Mouse (Mus musculus): ENCODE measurements around the gene Cckar.
"Not testable (repeated sequence)": the region's sequence is repeated elsewhere in the genome, so short reads cannot be mapped to it uniquely, and the experiment has no call there.

Cckar gene

DNA sequence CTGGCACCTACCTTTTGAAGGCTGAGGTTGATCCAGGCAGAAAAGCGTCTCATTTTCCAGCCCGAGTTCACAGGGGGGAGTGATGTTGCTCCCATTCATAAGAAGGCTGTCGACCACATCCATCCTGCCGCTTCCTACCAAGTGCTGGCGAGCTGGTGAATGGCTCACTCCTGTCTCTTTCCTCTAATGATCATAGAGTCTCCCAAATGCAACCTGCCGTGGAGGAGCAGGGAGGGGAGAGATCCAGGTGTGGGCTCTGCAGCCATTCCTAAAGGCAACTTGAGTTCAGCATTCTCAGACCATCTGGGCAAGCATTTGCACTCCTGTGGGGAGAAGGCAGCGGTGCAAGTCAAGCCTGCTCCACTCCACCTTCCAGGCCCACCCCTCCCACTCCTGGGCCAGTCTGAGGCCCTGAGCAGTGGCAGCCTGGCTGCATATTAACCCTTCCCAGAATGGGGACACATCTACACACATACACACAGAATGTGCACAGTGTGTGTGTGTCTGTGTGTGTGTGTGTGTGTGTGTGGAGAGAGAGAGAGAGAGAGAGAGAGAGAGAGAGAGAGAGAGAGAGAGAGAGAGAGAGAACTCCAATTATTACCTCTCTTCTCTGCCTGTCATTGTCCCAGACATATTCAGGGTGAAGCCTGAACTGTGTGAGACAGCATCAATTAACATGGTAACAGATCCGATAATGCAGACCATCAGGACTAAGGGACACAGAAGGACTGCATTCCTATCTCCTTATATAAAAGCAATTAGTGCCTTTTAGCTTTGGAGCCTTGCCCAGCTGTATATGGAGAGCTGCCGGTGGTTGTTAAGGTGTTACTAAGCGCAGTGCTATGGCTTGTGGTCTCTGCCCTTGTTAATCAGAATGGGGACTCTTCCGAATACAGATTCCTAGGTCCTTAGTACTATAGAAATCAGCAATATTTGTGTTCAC, at the start of gene Cckar:
Cckar (minus strand) TSS at position 471 of the 943 bp plus-strand sequence.
- no peak for DNase-seq (ENCODE audit: low spot score in 2 of 2)

DNA sequence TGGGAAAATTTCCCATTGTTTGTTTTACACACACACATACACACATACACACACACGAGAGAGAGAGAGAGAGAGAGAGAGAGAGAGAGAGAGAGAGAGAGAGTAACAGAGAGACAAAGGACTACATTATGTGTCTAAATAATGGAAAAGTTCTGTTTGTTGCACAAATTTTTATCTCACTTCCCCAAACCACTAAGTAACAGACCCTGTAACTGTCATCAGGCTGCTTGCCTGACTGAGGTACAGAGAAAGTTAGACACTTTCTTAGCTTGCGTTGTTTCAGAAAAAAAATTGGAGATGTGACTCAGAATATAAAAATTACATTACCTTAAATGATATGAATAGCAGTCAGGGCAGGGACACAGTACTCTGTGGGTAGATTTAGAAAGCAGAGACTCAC, 36.6 kb upstream of the Cckar start:
- DNase-seq (ENCODE audit: low spot score in 2 of 2) = no peak

DNA sequence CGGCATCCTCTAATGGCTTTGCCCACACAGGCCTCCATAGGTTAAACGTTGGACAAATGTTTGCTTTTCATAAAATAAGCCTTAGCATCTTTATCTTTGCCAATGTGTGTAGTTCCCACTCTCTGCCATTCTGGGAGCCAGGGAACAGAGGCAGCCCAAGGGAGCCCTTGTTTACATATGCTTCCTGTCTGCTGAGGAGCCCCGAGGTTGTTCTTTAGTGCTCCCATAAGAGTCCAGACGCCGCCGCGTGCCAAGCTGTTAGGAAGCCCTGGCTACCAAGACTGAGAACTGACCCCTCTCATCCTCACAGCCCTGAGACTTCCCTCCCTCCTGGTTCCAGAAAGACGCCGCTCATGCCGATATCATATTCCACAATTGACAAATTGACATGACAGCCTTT, 25.4 kb upstream of the Cckar start:
- no peak for DNase-seq (ENCODE audit: low spot score in 2 of 2)

DNA sequence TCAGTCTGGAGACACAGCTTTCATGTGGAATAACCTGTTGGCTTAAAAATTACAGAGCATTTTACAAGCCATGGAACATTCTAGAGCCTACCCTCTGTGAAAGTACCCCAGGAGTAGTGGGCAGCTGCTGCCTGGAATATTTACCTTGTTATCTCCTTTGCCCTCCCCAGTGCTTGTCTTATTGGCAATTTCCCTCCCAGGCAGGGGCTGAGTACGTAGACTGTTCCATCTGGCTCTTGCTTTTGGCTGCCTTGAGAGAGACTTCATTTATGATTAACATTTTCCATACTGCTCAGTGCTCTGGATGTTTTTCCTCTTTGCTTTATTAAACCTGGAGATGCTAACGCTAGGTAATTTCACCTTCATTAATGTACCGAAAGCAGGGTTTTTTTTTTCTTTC, 20.1 kb upstream of the Cckar start:
- no peak for DNase-seq (ENCODE audit: low spot score in 2 of 2)

DNA sequence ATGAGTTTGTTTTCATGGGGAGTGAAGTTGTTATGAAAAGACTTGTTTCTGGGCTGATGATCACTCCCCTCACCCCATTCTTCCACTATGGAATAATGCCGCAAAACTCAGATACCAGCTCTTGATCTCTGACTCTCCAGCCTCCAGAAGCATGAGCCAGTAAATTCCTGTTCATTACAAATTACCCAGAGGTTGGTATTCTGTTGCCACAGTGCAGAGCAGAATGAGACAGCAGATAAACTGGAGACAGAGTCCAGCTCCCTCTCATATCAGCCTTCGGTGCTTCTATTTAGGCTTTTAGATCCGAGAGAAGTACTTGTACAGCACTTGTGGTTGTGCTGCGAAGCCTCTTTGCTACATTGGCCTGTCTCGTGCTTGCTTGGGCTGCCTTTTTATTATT, 18.5 kb upstream of the Cckar start:
- no peak for DNase-seq (ENCODE audit: low spot score in 2 of 2)

DNA sequence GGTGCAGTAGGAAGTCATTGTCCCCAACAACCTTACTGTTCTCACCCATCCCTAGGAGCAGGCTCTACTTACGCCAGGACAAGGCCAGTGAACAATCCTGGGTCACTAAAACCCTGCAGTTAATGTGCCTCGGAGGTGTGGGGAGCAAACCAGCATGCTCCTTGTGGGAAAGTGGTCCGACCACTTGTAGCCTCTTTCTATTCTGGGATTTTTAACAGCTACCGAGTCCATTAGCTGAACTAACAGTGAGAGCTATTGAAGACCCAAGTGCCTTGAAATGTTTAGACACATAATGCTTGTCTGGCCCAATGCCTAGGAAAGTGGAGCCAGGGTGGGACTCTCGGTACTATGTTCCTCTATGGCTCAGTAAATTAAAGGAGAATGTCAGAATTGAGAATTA, 9.0 kb upstream of the Cckar start:
- DNase-seq (ENCODE audit: low spot score in 2 of 2) = no peak

DNA sequence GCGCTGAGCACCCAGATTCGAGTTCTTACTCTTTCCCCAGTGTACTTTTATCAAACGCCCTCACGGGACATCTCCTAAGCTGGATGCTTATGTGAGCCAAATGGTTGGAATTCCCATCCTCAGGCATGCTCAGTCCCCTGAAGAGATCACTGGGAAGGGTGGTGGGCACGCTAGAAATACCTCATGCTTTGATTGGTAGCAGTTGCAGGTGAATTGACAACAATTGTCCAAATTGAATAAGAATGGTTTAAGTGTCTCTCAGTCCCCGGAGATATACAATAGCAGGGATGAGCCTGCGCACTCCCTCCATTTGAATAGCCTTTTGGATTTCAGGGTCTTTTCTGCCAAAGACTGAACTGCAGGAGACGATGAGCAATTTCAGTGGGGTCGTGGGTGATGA, 3.8 kb upstream of the Cckar start:
- no peak for DNase-seq (ENCODE audit: low spot score in 2 of 2)

DNA sequence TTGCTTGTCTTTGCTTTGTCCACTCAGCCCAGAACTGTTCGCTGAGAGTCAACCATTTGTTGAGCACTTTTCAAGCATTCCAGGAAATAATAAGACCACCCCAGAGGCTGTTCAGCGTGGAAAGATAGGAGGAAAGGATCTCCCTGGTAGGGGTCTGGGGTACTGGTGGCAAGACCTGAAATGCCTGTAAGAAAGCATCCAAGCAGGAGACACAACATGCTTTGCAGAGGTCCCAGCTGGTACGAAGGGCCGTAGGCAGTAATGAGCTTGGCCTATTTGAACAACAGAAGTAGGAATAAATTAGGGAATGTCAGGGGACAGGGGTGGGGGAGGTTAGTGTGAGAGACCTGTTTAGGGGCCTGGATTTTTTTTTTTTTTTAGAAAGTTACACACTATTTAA, 686 bp upstream of the Cckar start:
- DNase-seq (ENCODE audit: low spot score in 2 of 2) = no peak

DNA sequence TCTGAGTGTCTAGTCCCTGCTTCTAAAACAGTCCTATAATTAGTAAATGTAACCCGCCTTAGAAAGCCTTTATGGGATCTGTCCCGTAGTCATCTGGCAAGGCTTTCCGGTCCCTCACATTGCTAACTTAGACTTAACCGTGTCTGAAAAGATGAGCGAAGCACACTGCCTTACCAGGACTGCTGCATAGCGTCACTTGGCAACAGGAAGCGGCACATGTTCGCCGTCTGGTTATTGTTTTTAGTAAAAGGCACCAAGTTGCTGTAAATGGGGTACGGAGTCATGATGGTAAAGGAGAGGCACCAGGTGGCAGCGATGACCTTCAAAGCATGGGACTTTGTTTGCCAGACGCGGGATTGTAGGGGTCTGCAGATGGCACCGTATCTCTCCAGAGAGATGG, 4.8 kb downstream of the Cckar start:
- no peak for DNase-seq (ENCODE audit: low spot score in 2 of 2)

DNA sequence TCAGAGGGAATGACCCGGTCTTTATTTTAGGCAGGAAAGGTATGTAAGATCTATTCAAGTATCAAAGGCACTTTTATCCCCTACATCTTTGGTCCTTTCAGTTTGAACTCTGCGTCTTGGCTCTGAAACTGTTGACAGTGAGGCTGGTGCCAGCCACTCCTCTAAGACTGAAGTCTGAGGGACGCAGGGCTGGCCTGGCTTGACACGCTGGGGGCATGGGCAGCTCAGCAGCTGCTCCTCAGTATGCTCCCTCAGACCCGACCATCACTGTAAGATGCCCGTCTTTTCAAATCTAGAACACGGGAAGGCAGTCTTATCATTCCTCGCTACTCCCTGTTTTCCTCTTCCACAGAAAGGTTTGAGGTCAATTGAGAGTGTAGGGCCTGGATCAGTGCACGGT, 9.7 kb downstream of the Cckar start:
- no peak for DNase-seq (ENCODE audit: low spot score in 2 of 2)

DNA sequence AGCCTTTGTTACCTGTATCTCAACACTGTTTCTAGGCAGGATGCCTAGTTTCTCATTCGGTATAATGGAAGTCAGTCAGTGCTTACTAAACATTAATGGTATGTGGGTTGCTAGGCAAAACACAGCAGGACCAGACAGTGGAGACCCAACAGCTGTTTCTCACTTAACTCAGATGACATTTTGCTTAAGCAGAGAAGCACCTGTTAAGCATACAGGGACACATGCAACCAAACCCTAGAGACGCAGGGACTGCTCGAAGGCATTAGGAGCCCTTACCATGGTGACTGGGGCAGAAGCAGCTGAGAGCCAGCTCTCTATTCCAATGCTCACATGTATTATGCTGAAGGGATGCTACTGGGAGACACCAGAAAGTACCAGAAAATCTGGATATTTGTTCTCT, 10.8 kb downstream of the Cckar start:
- no peak for DNase-seq (ENCODE audit: low spot score in 2 of 2)

DNA sequence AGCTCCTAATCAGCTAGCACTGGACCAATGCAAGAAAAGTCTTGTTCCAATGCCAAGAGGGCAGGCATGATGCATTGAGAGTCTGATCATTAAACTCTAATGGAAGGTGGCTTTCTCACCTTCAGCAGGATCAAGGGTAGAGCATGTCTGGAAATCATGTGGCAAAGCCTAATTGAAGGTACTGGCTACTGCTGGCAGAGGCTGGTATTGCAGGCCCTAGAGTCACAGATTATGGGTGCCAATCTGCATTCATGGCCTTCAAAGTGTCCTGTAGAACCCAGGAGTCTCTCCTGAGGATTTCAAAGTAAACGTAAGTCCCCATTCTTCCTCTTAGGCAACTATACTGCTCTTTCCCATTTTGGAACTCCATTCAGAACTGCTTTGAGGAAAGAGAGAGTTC, 14.8 kb downstream of the Cckar start:
- no peak for DNase-seq (ENCODE audit: low spot score in 2 of 2)

DNA sequence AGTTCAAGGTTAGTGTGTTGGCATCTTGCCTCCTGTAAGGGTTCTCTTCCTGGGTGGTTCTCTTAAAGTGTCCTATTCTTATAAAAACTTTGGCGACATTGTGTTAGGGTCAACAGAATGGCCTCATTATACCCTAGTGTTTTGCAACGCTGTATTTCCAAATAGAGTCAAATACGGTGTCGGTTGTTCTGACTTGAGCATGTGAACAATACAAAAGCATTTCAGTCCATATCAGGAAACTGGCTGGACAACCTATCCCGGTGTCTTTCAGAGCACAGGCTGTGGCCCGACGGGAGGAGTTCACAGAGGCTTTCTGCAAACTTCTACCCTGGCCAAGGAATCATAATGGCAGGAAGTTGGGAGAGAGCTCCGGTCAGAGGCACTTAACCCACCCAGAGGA, 15.4 kb downstream of the Cckar start:
- no peak for DNase-seq (ENCODE audit: low spot score in 2 of 2)

DNA sequence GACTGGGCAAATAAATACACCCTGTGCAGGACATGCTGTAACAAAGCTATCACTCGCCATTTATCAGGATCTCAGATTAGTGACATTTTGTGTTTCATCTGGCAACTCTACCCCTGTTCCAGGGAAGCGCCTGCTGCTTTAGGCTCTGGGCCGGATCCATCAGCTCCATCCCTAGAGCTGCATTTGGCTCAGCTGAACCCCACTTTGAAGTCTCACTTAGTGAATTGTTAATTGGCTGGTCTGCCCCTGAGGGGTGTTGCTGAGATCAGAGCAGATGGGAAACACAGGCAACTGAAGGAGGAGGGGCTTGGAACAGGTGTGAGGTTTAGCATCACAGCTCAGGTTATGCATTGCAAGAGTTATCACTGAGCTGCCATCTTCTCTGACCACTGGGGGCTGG, 15.9 kb downstream of the Cckar start:
- no peak for DNase-seq (ENCODE audit: low spot score in 2 of 2)

DNA sequence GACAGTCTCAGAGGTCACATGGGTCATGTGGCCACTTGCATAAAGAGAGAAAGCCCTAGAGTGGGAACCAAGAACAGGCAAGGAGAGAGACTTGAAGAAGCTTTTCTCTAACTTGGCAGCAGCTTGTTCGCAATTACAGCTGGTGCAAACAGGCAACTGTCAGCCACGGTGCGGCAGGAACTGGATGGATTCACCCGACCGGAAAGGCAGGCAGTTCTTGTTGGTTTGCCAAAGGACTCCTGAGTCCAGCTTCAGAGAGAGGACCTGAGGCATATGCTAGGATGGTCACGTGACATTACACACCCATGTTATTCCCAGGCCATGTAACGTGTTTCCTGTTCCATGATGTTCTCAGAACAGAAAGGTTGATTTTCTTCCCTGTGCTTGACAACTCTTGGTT, 19.2 kb downstream of the Cckar start:
- no peak for DNase-seq (ENCODE audit: low spot score in 2 of 2)

DNA sequence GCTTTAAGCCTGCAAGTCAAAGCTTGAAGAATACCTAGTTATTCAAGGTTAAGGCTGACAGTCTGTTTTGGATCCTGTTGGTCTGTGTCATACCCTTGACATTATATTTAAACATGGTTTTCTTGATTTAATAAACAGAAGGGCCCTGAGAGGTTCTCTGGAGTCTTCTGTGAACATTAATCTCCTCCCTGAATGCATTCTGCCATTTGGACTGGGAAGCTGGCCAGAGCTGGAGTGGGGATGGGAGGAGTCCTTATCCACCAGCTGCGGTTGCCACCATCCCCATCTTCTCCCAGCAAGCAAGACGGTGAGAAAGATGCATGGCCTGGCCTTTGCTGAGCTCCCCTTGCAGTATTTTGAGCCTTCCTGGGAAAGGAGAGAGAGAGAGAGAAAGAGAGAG, 21.1 kb downstream of the Cckar start:
- no peak for DNase-seq (ENCODE audit: low spot score in 2 of 2)

DNA sequence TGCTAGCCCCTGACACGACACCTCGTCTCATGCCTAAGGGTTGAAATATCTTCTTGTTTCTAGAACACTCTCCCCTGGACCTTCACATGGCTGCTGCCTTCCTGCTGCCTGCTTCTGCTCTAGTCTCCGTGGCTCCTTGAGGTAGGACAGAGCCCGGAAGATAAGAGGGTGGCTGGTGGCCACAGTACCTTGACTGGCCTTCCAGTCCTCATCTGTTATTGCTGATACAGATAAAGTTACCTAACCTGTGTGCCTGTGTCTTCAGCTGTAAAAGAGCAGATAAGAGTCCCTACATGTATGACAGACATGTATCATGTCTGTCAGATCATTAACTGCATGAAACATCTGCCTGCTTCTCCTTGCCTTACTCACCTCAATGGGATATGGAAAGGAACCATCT, 21.9 kb downstream of the Cckar start:
- DNase-seq (ENCODE audit: low spot score in 2 of 2) = no peak

DNA sequence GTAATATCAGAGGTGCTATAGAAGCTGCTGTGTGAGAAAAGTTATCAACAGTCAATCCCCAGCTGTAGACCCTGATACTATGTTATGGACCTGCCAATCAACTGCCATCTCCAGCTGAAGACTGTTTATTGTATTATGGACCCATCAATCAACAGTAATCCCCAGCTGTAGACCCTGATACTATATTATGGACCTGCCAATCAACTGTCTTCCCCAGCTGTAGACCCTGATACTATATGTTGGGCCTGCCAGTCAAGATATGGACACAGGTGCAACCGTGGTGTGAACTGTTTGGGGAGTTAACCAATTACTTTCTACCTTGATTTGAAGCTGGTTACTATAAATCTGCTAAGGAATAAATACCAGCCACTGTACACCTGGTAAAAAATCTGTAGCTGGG, 23.1 kb downstream of the Cckar start:
- DNase-seq (ENCODE audit: low spot score in 2 of 2) = no peak

DNA sequence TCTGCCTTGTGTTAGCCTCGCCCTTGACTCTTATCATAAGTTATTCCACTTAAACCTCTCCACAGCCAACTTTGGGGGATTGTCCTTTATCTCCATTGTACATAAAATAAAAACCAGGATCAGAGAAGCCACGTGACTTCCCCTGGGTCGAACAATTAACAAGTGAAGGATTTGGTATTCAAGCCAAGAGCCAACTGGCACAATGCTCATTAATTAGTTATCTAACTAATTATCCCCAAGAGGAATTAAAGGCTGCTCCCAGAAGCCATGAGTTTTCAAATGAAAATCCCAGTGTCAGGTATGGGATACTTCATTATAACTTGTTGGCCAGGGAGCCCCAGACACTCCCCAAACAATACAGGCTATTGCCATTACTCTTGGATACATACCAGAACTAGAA, 23.6 kb downstream of the Cckar start:
- DNase-seq (ENCODE audit: low spot score in 2 of 2) = no peak

DNA sequence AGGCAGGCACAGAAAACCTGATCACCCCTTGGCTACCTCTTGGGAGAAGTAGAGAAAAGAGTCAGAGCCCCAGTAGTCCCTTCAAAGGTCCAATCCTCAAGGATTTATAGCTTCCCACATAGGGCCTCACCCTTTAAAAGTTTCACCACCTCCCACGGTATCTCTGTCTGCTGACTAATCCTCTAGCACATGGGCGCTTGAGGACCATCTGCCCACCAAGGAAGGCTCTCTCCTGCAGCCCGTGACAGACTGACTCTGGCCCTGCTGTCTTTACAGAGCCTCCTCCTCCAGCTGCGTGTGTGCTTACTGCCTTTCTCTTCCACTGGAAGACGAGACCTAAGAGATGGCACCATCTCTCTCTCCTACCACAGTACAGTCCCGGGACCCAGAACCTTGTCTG, 27.9 kb downstream of the Cckar start:
- DNase-seq (ENCODE audit: low spot score in 2 of 2) = peak; percentile 16 to 54

DNA sequence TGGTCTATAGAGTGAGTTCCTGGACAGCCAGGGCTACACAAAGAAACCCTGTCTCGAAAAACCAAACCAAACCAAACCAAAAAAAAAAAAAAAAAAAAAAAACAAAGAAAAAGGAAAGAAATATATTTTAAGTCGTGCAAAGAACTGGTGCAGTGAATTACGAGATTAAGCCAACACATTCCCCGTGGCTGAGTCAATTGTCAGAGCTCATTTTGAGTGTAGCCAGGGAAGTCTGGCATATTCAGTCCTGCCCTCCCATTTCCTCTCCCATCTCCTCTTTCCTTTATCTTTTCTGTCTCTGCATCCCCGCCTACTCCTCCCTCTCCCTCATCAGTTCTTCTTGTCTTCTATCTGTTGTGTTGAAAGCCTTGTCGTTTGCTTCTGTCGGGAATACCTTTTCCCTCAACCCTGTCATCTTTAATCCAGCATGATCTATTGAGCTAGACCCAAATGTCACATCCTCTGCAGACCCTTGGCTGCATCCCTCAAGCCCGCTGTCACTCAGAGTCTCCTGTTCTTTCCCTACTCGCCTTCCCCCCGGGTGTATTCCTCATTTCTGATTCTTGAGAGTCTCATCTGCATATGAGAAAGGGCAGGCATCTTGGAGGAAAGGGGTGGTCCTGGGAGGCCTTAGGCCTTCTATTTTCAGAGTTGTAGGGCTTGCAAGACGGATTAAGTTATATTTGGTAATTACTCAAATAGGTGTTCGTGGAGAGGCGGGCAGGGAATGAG, 29.3 kb downstream of the Cckar start:
- DNase-seq (ENCODE audit: low spot score in 2 of 2) = no peak

DNA sequence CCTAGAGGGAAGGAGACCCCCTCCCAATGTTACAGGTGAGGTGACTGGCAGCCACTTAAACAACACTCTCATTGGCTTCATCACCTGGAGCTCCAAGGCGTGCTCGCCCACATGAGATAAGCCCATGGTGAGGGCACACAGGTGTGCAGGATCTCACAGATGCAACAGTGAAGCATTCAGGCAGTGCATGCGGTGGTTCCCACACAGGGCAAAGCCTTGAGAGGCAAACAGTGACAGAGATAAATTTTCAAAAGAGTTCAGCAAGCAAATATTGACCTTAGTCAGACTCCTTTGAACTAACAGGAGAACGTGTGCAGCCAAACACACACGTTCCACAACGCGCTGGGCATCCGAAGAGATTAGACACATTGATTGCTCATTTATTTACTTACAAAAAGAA, 30.8 kb downstream of the Cckar start:
- DNase-seq (ENCODE audit: low spot score in 2 of 2) = no peak

DNA sequence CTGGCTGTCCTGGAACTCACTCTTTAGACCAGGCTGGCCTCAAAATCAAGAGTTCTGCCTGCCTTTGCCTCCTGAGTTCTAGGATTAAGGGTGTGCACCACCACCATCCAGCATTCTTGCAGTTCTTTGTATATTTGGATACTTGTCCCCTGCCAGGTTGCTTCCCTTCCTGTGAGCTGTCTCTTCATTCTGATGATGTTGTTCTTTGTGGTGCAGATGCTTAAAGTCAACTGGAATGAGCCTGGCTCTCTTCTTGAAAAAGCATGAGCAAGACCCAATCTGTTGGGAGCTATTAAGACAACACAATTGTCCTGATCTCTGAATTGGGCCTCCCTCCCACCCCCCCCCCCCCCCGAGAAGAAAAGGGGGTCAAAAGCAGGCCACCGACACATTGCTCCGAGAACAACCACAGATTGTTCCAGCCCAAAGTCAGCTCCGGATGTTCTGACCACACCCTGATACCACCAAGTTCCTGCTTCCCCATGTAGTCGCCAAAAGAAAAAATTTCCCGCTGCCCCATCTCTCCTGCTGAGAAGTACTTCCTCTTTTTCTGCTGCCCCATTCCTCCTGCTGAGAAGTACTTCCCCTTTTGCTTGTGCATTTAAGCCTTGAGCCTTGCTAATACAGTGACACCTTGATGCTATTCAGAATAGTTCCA, 33.9 kb downstream of the Cckar start:
- DNase-seq (ENCODE audit: low spot score in 2 of 2) = not testable (repeated sequence)
